Mouse (Mus musculus) C2C12 (cell line): ENCODE measurements around the gene Lig1.

Experiments
- CTCF ChIP-seq: IDR thresholded peaks from one replicate; pipeline ENCODE4 v1.5.1; 2011; ENCODE audit not compliant: control insufficient read depth, insufficient read depth, insufficient read length
- USF1 ChIP-seq: IDR thresholded peaks from one replicate; pipeline ENCODE4 v1.6.1; 2011; ENCODE audit warnings: low read depth, mild to moderate bottlenecking, control low read depth, moderate library complexity

DNA sequence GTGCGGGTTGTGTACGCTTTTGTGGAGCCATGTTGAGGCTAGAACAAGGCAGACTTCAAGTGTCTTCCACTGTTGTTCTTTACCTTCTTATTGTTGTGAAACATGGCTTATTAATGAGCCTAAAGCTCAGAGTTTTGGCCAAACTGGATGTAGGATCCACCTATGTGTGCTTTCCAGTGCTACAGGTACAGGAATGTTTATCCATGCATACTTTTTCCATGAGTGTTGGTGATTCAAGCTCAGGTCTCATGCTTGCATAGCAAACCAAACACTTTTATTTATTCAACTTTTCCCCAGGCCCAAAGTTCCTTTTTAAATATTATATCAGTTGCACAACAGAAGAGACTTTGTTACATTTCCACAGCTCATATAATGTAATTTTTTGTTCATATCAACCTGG is 53.5 kb downstream of the Lig1 start:
- TF ChIP-seq CTCF (no peak), USF1 (no peak)
